Mouse (Mus musculus) embryonic facial prominence, embryonic 10.5 days (tissue): ENCODE measurements around the gene Gabrb1. TPM values are rescaled to one million over a fixed set of nuclear protein-coding genes. Genes with fewer than 3 reads are reported as not detected.
"Not testable (repeated sequence)": the region's sequence is repeated elsewhere in the genome, so short reads cannot be mapped to it uniquely, and the experiment has no call there.

Source experiments
- DNase-seq: peaks from one replicate; pipeline ENCODE4 v3.0.0-alpha.2; 2017; ENCODE audit warnings: low spot score
- H3K27ac ChIP-seq: fragments of 300-500 bp; sonication (generic); replicated peaks from 2 replicates; pipeline ENCODE4 v1.5.1; 2016; ENCODE audit warnings: mild to moderate bottlenecking
- H3K27me3 ChIP-seq: fragments of 300-500 bp; sonication (generic); replicated peaks from 2 replicates; pipeline ENCODE4 v1.6.1; 2016; ENCODE audit warnings: low read depth, mild to moderate bottlenecking; ENCODE audit not compliant: poor library complexity, severe bottlenecking
- H3K36me3 ChIP-seq: fragments of 300-500 bp; sonication (generic); replicated peaks from 2 replicates; pipeline ENCODE4 v1.6.1; 2016; ENCODE audit warnings: mild to moderate bottlenecking, moderate library complexity
- H3K4me1 ChIP-seq: fragments of 300-500 bp; sonication (generic); 2 replicates; pipeline ENCODE4 v1.6.1; 2016
- H3K4me3 ChIP-seq: fragments of 300-500 bp; sonication (generic); 2 replicates; pipeline ENCODE4 v1.5.1; 2016; ENCODE audit warnings: mild to moderate bottlenecking, moderate library complexity
- H3K9me3 ChIP-seq: fragments of 300-500 bp; sonication (generic); 2 replicates; pipeline ENCODE4 v1.6.1; 2016; ENCODE audit warnings: mild to moderate bottlenecking
- WGBS: fragments of 180-500 bp; shearing (Covaris S2); methylation state at CpG from one replicate; pipeline ENCODE4 v1.1.7; 2016; 5-methylcytosine and 5-hydroxymethylcytosine counted together
- polyA plus RNA-seq: library from polyadenylated mRNA; unstranded; fragments of >200 nt; fragmentation: Nextera tagmentation; extraction: Ambion mirVana; gene quantifications from 2 replicates; pipeline ENCODE4 v1.2.1, GENCODE M21; 2016

The Gabrb1 gene
- polyA plus RNA-seq, 1 experiment from 2014 or later: 0.12 TPM

- H3K27me3 ChIP-seq: no peaks in the 10 kb centered on the region
- no peak overlapping the region for H3K4me3 ChIP-seq
- WGBS: 94% methylated on average over 6 of the region's 6 CpGs
- no peak overlapping the region for H3K27ac ChIP-seq
- no peaks in the 10 kb centered on the region for H3K4me1 ChIP-seq
- DNase-seq: no peak
- no peaks in the 10 kb centered on the region for H3K36me3 ChIP-seq
- H3K9me3 ChIP-seq: no peaks in the 10 kb centered on the region
Observed at GRCm38 (mm10) chr5:72076781-72077180, 418.9 kb downstream of the Gabrb1 start.

- Histone ChIP-seq H3K36me3 (no peaks in the 10 kb centered on the region), H3K4me3 (no peak overlapping the region), H3K4me1 (no peaks in the 10 kb centered on the region), H3K27ac (no peak overlapping the region), H3K9me3 (no peaks in the 10 kb centered on the region), H3K27me3 (no peaks in the 10 kb centered on the region)
- WGBS: 83% methylated on average over 1 of the region's 1 CpGs
- DNase-seq: peak; percentile 11
Observed at GRCm38 (mm10) chr5:72086518-72086917, 428.6 kb downstream of the Gabrb1 start.

- no peaks in the 10 kb centered on the region for H3K9me3 ChIP-seq
- no peaks in the 10 kb centered on the region for H3K36me3 ChIP-seq
- WGBS: 62% methylated on average over 7 of the region's 7 CpGs
- no peaks in the 10 kb centered on the region for H3K4me1 ChIP-seq
- no peak overlapping the region for H3K27ac ChIP-seq
- no peak overlapping the region for H3K4me3 ChIP-seq
- no peak for DNase-seq
- no peaks in the 10 kb centered on the region for H3K27me3 ChIP-seq
Observed at GRCm38 (mm10) chr5:72094582-72094981, 436.7 kb downstream of the Gabrb1 start.

GRCm38 (mm10) chr5:72095015-72095414, 437.1 kb downstream of the Gabrb1 start:
- WGBS: 90% methylated on average over 2 of the region's 2 CpGs

GRCm38 (mm10) chr5:72104274-72104921, 446.5 kb downstream of the Gabrb1 start:
- H3K27ac ChIP-seq: no peak overlapping the region
- H3K4me1 ChIP-seq: no peaks in the 10 kb centered on the region
- WGBS: 73% methylated on average over 7 of the region's 7 CpGs
- no peak for DNase-seq
- no peaks in the 10 kb centered on the region for H3K36me3 ChIP-seq
- H3K9me3 ChIP-seq: no peaks in the 10 kb centered on the region
- no peak overlapping the region for H3K4me3 ChIP-seq
- H3K27me3 ChIP-seq: no peaks in the 10 kb centered on the region

More at GRCm38 (mm10) chr5:72095015-72095414, 437.1 kb downstream of the Gabrb1 start:
- Histone ChIP-seq H3K36me3 (no peaks in the 10 kb centered on the region), H3K4me3 (no peak overlapping the region), H3K27me3 (no peaks in the 10 kb centered on the region), H3K9me3 (no peaks in the 10 kb centered on the region), H3K27ac (no peak overlapping the region), H3K4me1 (no peaks in the 10 kb centered on the region)
- DNase-seq: no peak

GRCm38 (mm10) chr5:72122414-72123037, 464.6 kb downstream of the Gabrb1 start:
- Histone ChIP-seq H3K27ac (no peak overlapping the region), H3K4me1 (no peaks in the 10 kb centered on the region), H3K4me3 (no peak overlapping the region), H3K36me3 (no peaks in the 10 kb centered on the region), H3K27me3 (no peaks in the 10 kb centered on the region), H3K9me3 (no peaks in the 10 kb centered on the region)
- WGBS: 90% methylated on average over 6 of the region's 6 CpGs
- no peak for DNase-seq

- H3K4me1 ChIP-seq: no peaks in the 10 kb centered on the region
- H3K4me3 ChIP-seq: no peak overlapping the region
- H3K27ac ChIP-seq: no peak overlapping the region
- WGBS: 91% methylated on average over 4 of the region's 4 CpGs
- H3K36me3 ChIP-seq: no peaks in the 10 kb centered on the region
- H3K27me3 ChIP-seq: no peaks in the 10 kb centered on the region
- H3K9me3 ChIP-seq: no peaks in the 10 kb centered on the region
- no peak for DNase-seq
Observed at GRCm38 (mm10) chr5:72126681-72127080, 468.8 kb downstream of the Gabrb1 start.

GRCm38 (mm10) chr5:72133906-72134305, 476.0 kb downstream of the Gabrb1 start:
- no peaks in the 10 kb centered on the region for H3K27me3 ChIP-seq
- H3K27ac ChIP-seq: no peak overlapping the region
- H3K4me1 ChIP-seq: no peaks in the 10 kb centered on the region
- WGBS: 55% methylated on average over 2 of the region's 2 CpGs
- no peaks in the 10 kb centered on the region for H3K36me3 ChIP-seq
- H3K4me3 ChIP-seq: no peak overlapping the region
- H3K9me3 ChIP-seq: no peaks in the 10 kb centered on the region
- no peak for DNase-seq

GRCm38 (mm10) chr5:72138256-72138655, 480.3 kb downstream of the Gabrb1 start:
- Histone ChIP-seq H3K27ac (no peak overlapping the region), H3K4me1 (no peaks in the 10 kb centered on the region), H3K9me3 (no peaks in the 10 kb centered on the region), H3K36me3 (no peaks in the 10 kb centered on the region), H3K4me3 (no peak overlapping the region), H3K27me3 (no peaks in the 10 kb centered on the region)
- DNase-seq: no peak
- WGBS: 85% methylated on average over 7 of the region's 7 CpGs

- Histone ChIP-seq H3K36me3 (no peaks in the 10 kb centered on the region), H3K4me1 (no peaks in the 10 kb centered on the region), H3K27me3 (no peaks in the 10 kb centered on the region), H3K4me3 (no peak overlapping the region), H3K27ac (no peak overlapping the region), H3K9me3 (no peaks in the 10 kb centered on the region)
- no peak for DNase-seq
- WGBS: 84% methylated on average over 1 of the region's 1 CpGs
Observed at GRCm38 (mm10) chr5:72139619-72140018, 481.7 kb downstream of the Gabrb1 start.

- H3K36me3 ChIP-seq: no peaks in the 10 kb centered on the region
- H3K4me3 ChIP-seq: no peak overlapping the region
- 0 out of 2 replicates have a peak, but pooled peaks cover 8% of the 10 kb centered on the region for H3K4me1 ChIP-seq
- H3K27ac ChIP-seq: no peak overlapping the region
- no peaks in the 10 kb centered on the region for H3K9me3 ChIP-seq
- WGBS: 59% methylated on average over 5 of the region's 5 CpGs
- DNase-seq: peak; percentile 31
- no peaks in the 10 kb centered on the region for H3K27me3 ChIP-seq
Observed at GRCm38 (mm10) chr5:72148679-72149078, 490.8 kb downstream of the Gabrb1 start.

- 94% methylated on average over 5 of the region's 5 CpGs for WGBS
- 0 out of 2 replicates have a peak, but pooled peaks cover 8% of the 10 kb centered on the region for H3K4me1 ChIP-seq
- no peaks in the 10 kb centered on the region for H3K27me3 ChIP-seq
Observed at GRCm38 (mm10) chr5:72150870-72151269, 493.0 kb downstream of the Gabrb1 start.

GRCm38 (mm10) chr5:72155686-72156085, 497.8 kb downstream of the Gabrb1 start:
- peaks cover 56% of the 10 kb centered on the region for H3K36me3 ChIP-seq
- H3K27ac ChIP-seq, H3K27me3 ChIP-seq, H3K9me3 ChIP-seq, H3K4me3 ChIP-seq, H3K4me1 ChIP-seq, DNase-seq: not testable (repeated sequence)
- 78% methylated on average over 3 of the region's 3 CpGs for WGBS

More at GRCm38 (mm10) chr5:72150870-72151269, 493.0 kb downstream of the Gabrb1 start:
- Histone ChIP-seq H3K4me3 (no peak overlapping the region), H3K9me3 (no peaks in the 10 kb centered on the region), H3K36me3 (peaks cover 11% of the 10 kb centered on the region), H3K27ac (no peak overlapping the region)
- DNase-seq: no peak
